Mouse (Mus musculus): ENCODE measurements around the gene Sema5a.

Sema5a gene

GRCm38 (mm10) chr15:32533541-32534080 lies 289.0 kb downstream of the Sema5a start:
- intact Hi-C loops (cut with DNase I) = no loop called here

- intact Hi-C loops (cut with DNase I) = no loop called here
Observed at GRCm38 (mm10) chr15:32536755-32537503, 292.3 kb downstream of the Sema5a start.

GRCm38 (mm10) chr15:32537504-32537792 lies 292.8 kb downstream of the Sema5a start:
- intact Hi-C loops (cut with DNase I) = no loop called here

GRCm38 (mm10) chr15:32538092-32538491 lies 293.5 kb downstream of the Sema5a start:
- intact Hi-C loops (cut with DNase I) = no loop called here

GRCm38 (mm10) chr15:32542746-32543145 lies 298.1 kb downstream of the Sema5a start:
- intact Hi-C loops (cut with DNase I) = no loop called here

- intact Hi-C loops (cut with DNase I) = no loop called here
Observed at GRCm38 (mm10) chr15:32543181-32543580, 298.6 kb downstream of the Sema5a start.

- intact Hi-C loops (cut with DNase I) = no loop called here
Observed at GRCm38 (mm10) chr15:32545455-32545854, 300.8 kb downstream of the Sema5a start.

GRCm38 (mm10) chr15:32546746-32547145 lies 302.1 kb downstream of the Sema5a start:
- intact Hi-C loops (cut with DNase I) = no loop called here

- intact Hi-C loops (cut with DNase I) = no loop called here
Observed at GRCm38 (mm10) chr15:32558925-32559324, 314.3 kb downstream of the Sema5a start.

GRCm38 (mm10) chr15:32562600-32562999 lies 318.0 kb downstream of the Sema5a start:
- intact Hi-C loops (cut with DNase I) = no loop called here

- intact Hi-C loops (cut with DNase I) = loop anchor here (2.0 to 5.0 kb wide), 3 partner anchors 131 to 322 kb away; no protein-coding TSS in a partner anchor
Observed at GRCm38 (mm10) chr15:32568181-32568857, 323.7 kb downstream of the Sema5a start.

- intact Hi-C loops (cut with DNase I) = loop anchor here (2.0 to 5.0 kb wide), 3 partner anchors 132 to 322 kb away; no protein-coding TSS in a partner anchor
Observed at GRCm38 (mm10) chr15:32568858-32569387, 324.3 kb downstream of the Sema5a start.

GRCm38 (mm10) chr15:32574327-32574726 lies 329.7 kb downstream of the Sema5a start:
- intact Hi-C loops (cut with DNase I) = no loop called here

GRCm38 (mm10) chr15:32575212-32575611 lies 330.6 kb downstream of the Sema5a start:
- intact Hi-C loops (cut with DNase I) = no loop called here

GRCm38 (mm10) chr15:32579351-32579750 lies 334.7 kb downstream of the Sema5a start:
- intact Hi-C loops (cut with DNase I) = no loop called here

GRCm38 (mm10) chr15:32590641-32591040 lies 346.0 kb downstream of the Sema5a start:
- intact Hi-C loops (cut with DNase I) = no loop called here

- intact Hi-C loops (cut with DNase I) = no loop called here
Observed at GRCm38 (mm10) chr15:32593746-32594145, 349.1 kb downstream of the Sema5a start.

- intact Hi-C loops (cut with DNase I) = no loop called here
Observed at GRCm38 (mm10) chr15:32596574-32596973, 352.0 kb downstream of the Sema5a start.

- intact Hi-C loops (cut with DNase I) = no loop called here
Observed at GRCm38 (mm10) chr15:32597189-32597588, 352.6 kb downstream of the Sema5a start.

- intact Hi-C loops (cut with DNase I) = no loop called here
Observed at GRCm38 (mm10) chr15:32607236-32607635, 362.6 kb downstream of the Sema5a start.

- intact Hi-C loops (cut with DNase I) = no loop called here
Observed at GRCm38 (mm10) chr15:32610776-32611175, 366.2 kb downstream of the Sema5a start.

- intact Hi-C loops (cut with DNase I) = no loop called here
Observed at GRCm38 (mm10) chr15:32611201-32611600, 366.6 kb downstream of the Sema5a start.

All from adrenal gland (tissue).